Mouse (Mus musculus) midbrain, embryonic 11.5 days (tissue): Measurements from ENCODE around the gene Olfr577. TPM values are rescaled to one million over a fixed set of nuclear protein-coding genes. Genes with fewer than 3 reads are reported as not detected.

Source experiments
- ATAC-seq: fragments of 200-750 bp; cut with Nextera tagmentation; 2 replicates; pipeline ENCODE4 v1.8.0; 2017; ENCODE audit warnings: moderate TSS enrichment, moderate library complexity; ENCODE audit not compliant: low FRiP score
- DNase-seq: peaks from one replicate; pipeline ENCODE4 v3.0.0; 2015; ENCODE audit warnings: low spot score; ENCODE audit errors: missing footprints
- H3K27ac ChIP-seq: fragments of 300-500 bp; sonication (generic); 2 replicates; pipeline ENCODE4 v1.5.1; 2014; ENCODE audit warnings: low read depth, low read length
- H3K27me3 ChIP-seq: fragments of 300-500 bp; sonication (generic); 2 replicates; pipeline ENCODE4 v1.6.1; 2014; ENCODE audit warnings: mild to moderate bottlenecking, low read length, moderate library complexity, mixed read lengths; ENCODE audit not compliant: control insufficient read depth, insufficient read depth
- H3K36me3 ChIP-seq: fragments of 300-500 bp; sonication (generic); 2 replicates; pipeline ENCODE4 v1.6.1; 2014; ENCODE audit warnings: mild to moderate bottlenecking, low read length, moderate library complexity, mixed read lengths; ENCODE audit not compliant: control insufficient read depth, insufficient read depth
- H3K4me1 ChIP-seq: fragments of 300-500 bp; sonication (generic); 2 replicates; pipeline ENCODE4 v1.6.1; 2014; ENCODE audit warnings: low read length; ENCODE audit not compliant: control insufficient read depth, insufficient read depth
- H3K4me2 ChIP-seq: fragments of 300-500 bp; sonication (generic); 2 replicates; pipeline ENCODE4 v1.6.1; 2014; ENCODE audit warnings: mild to moderate bottlenecking, moderate library complexity
- H3K4me3 ChIP-seq: fragments of 300-500 bp; sonication (generic); 2 replicates; pipeline ENCODE4 v1.5.1; 2014; ENCODE audit warnings: low read depth, low read length
- H3K9ac ChIP-seq: fragments of 300-500 bp; sonication (generic); 2 replicates; pipeline ENCODE4 v1.6.1; 2014; ENCODE audit warnings: low read length
- H3K9me3 ChIP-seq: fragments of 300-500 bp; sonication (generic); 2 replicates; pipeline ENCODE4 v1.6.1; 2016; ENCODE audit warnings: low read length; ENCODE audit not compliant: control insufficient read depth
- WGBS: fragments of 180-500 bp; shearing (Covaris S2); extraction: QIAGEN DNeasy Blood & Tissue Kit; methylation state at CpG from one replicate; pipeline ENCODE4 v1.1.7; 2014; 5-methylcytosine and 5-hydroxymethylcytosine counted together
- polyA plus RNA-seq: library from polyadenylated mRNA; unstranded; fragments of >200 nt; fragmentation: Nextera tagmentation; extraction: Ambion mirVana; gene quantifications from 2 replicates; pipeline ENCODE4 v1.2.1, GENCODE M21; 2014

The Olfr577 gene
- polyA plus RNA-seq = not detected in 2 replicates

DNA sequence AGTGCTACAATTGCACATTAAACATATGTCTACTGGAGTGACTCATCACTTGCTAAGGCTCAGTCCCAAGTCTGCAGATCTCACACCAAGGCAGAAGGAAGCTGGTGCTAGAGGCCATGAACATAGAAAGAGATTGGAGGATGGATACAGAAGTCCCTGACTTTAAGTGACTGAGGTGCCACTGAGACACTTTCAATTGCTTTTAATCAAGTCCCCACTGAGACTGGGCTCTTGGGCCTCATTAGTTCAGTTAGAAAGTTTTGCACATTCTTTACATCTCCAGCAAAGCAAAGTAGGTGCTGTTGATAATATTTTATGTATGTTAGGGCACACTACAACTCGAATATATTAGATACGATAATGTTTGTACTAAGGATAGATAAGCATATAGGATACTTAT, at the start of gene Olfr577:
Gene Olfr577 (minus strand): TSS at position 101 of the 400 bp plus-strand sequence.
- Histone ChIP-seq H3K4me3 (no peak within 1 kb of the TSS), H3K4me2 (no peak within 1 kb of the TSS), H3K27ac (no peak within 1 kb of the TSS), H3K9me3 (no peaks in the 10 kb centered on the region), H3K27me3 (no peaks in the 10 kb centered on the region), H3K9ac (no peak within 1 kb of the TSS), H3K36me3 (no peaks in the 10 kb centered on the region), H3K4me1 (no peaks in the 10 kb centered on the region)
- DNase-seq (no peak), ATAC-seq (no peak)
- 80% methylated on average over 2 of the region's 2 CpGs for WGBS

DNA sequence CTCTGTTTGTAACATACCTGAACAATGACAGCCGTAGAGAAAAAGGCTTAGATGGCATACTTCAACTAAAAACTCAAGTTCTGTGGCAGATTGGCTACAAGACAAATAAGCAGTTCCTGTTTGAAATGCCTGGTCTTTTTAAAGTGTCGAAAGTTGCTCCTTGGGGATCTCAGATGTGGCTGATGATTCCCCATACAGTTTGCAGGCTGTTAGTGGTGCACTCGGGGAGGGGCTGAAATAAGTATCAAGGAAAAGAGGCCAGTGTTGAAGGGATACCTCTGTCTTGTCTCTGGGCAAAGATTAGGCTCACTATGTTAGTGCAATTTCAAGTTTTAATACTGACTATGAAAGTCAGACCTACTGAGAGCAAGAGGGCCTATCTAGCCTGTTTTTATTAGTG, 13.5 kb upstream of the Olfr577 start, which contains the start of gene Olfr578:
Gene Olfr578 (minus strand): TSS at position 101 of the 400 bp plus-strand sequence.
- no peaks in the 10 kb centered on the region for H3K36me3 ChIP-seq
- DNase-seq (no peak), ATAC-seq (no peak)
- 71% methylated on average over 3 of the region's 3 CpGs for WGBS
- H3K4me1 ChIP-seq = no peaks in the 10 kb centered on the region
- no peaks in the 10 kb centered on the region for H3K27me3 ChIP-seq
- no peak within 1 kb of the TSS for H3K27ac ChIP-seq
- no peak within 1 kb of the TSS for H3K4me3 ChIP-seq
- no peaks in the 10 kb centered on the region for H3K9me3 ChIP-seq
- no peak within 1 kb of the TSS for H3K9ac ChIP-seq
- no peak within 1 kb of the TSS for H3K4me2 ChIP-seq

DNA sequence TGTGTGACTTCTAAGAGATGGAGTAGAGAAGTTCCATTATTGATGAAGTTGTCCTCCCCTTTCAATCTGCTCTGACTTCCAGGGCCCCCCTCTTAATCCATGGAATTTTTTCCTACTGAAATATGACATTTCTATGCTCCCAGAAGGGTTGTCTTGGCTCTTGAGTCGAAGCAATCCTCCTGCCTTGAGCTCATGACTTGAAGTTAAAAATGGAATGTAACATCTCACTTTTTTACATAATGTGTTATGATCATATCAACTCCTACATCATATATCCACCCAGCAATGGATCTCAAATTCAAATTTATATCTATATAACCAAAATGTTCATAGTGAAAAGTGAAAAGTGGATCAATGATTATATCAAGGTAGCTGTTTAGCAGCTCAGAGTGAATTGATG, 1.3 kb downstream of the Olfr577 start:
- Histone ChIP-seq H3K9me3 (no peaks in the 10 kb centered on the region), H3K27me3 (no peaks in the 10 kb centered on the region), H3K9ac (no peak overlapping the region), H3K4me3 (no peak overlapping the region), H3K4me2 (no peak overlapping the region), H3K4me1 (no peaks in the 10 kb centered on the region), H3K36me3 (no peaks in the 10 kb centered on the region), H3K27ac (no peak overlapping the region)
- 58% methylated on average over 1 of the region's 1 CpGs for WGBS
- no peak for ATAC-seq
- no peak for DNase-seq

DNA sequence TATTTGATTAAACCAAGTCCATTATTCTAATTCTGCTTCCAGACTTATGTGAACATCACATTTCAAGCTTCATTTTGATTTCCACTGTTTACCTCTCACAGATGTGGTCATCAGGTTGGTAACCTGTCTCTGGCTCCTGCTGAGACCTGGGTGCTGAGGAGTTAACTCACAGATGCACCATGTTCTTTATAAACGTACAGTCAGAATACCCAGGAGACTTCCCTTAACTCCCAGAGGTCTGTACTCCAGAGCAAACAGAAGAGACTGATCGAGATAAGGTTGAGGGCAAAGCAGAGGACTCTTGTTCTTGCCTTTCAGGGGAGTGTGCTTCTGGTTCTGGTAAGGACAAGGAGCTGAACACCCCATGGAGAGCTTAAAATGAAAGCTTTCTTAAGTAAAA, 13.4 kb downstream of the Olfr577 start, which contains the start of gene Olfr576:
Gene Olfr576 (plus strand): TSS at position 301 of the 400 bp plus-strand sequence.
- no peak within 1 kb of the TSS for H3K4me2 ChIP-seq
- H3K27me3 ChIP-seq = no peaks in the 10 kb centered on the region
- 63% methylated on average over 2 of the region's 2 CpGs for WGBS
- H3K4me1 ChIP-seq = no peaks in the 10 kb centered on the region
- DNase-seq (no peak), ATAC-seq (no peak)
- no peak within 1 kb of the TSS for H3K4me3 ChIP-seq
- H3K9me3 ChIP-seq = no peaks in the 10 kb centered on the region
- H3K9ac ChIP-seq = no peak within 1 kb of the TSS
- no peaks in the 10 kb centered on the region for H3K36me3 ChIP-seq
- H3K27ac ChIP-seq = no peak within 1 kb of the TSS

DNA sequence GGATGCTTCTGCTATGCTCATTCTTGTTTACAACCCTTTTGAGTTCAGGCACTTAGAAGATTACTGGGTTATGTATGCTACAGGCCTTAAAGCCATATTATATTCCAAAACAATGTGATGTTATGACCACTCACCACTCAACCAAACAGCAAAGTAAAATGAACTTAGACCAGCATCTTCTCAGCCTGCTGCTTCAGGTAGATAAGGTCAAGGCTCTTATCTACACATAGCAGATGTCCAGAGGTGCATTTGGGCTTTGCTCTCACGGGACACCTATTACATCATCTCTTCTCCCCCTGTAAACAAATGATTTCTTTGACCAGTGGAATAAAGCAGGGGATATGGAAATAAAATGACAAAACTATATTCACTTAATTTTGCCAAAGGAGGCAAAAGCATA, 17.1 kb downstream of the Olfr577 start, which contains the start of gene Olfr575:
Gene Olfr575 (minus strand): TSS at position 183 of the 400 bp plus-strand sequence.
- 74% methylated on average over 1 of the region's 1 CpGs for WGBS
- no peak for ATAC-seq

DNA sequence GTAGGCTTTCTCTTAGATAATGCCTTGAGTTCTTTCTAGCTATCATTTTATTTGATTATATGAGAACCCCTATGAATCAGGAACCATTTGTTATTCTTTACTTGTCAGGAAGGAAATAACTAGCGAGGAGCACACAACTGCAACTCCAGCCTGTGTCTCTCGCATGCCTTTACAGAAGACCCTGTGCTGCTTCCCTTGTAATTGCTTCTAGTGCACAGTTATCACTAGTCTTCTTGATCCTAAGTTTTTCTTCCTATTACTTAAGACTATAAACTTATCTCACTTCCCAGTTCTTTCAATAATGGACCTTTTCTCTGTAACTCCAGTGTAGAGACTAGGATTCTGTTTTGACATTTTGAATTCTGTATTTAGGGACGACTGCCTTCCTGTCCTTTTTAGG, 17.6 kb downstream of the Olfr577 start:
- DNase-seq = no peak
- 81% methylated on average over 3 of the region's 3 CpGs for WGBS
- no peaks in the 10 kb centered on the region for H3K4me1 ChIP-seq
- H3K27ac ChIP-seq = no peak overlapping the region
- H3K9ac ChIP-seq = no peak overlapping the region
- no peak overlapping the region for H3K4me3 ChIP-seq
- no peaks in the 10 kb centered on the region for H3K9me3 ChIP-seq
- no peaks in the 10 kb centered on the region for H3K27me3 ChIP-seq
- H3K4me2 ChIP-seq = no peak overlapping the region
- no peak for ATAC-seq
- H3K36me3 ChIP-seq = no peaks in the 10 kb centered on the region

More for the DNA sequence above, 17.1 kb downstream of the Olfr577 start, which contains the start of gene Olfr575:
- no peak within 1 kb of the TSS for H3K4me2 ChIP-seq
- no peak within 1 kb of the TSS for H3K4me3 ChIP-seq
- H3K27me3 ChIP-seq = no peaks in the 10 kb centered on the region
- H3K27ac ChIP-seq = no peak within 1 kb of the TSS
- DNase-seq = no peak
- H3K9me3 ChIP-seq = no peaks in the 10 kb centered on the region
- H3K4me1 ChIP-seq = no peaks in the 10 kb centered on the region
- no peak within 1 kb of the TSS for H3K9ac ChIP-seq
- no peaks in the 10 kb centered on the region for H3K36me3 ChIP-seq

DNA sequence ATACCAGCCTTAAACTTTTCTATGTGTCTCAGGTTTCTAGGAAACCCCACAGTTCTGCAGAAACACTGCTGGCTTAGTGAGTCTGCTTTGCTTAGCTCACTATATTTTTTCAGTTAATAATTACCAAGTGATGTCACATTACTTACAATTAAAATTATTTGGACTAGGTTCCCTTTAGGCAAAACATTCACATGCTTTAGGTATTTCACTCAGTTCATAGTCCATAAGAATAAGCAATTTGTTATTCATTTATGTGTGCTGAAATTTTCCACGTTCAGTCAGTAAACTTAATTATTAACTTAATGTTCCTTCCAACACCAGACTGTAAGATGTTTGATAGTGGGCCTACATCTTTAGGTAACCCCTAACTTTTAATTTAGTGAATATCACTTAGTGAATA, 25.0 kb downstream of the Olfr577 start:
- H3K9ac ChIP-seq = no peak overlapping the region
- H3K4me1 ChIP-seq = no peaks in the 10 kb centered on the region
- H3K36me3 ChIP-seq = no peaks in the 10 kb centered on the region
- H3K4me3 ChIP-seq = no peak overlapping the region
- no peaks in the 10 kb centered on the region for H3K9me3 ChIP-seq
- ATAC-seq = no peak
- no peak overlapping the region for H3K27ac ChIP-seq
- 83% methylated on average over 1 of the region's 1 CpGs for WGBS
- DNase-seq = no peak
- no peak overlapping the region for H3K4me2 ChIP-seq
- no peaks in the 10 kb centered on the region for H3K27me3 ChIP-seq

DNA sequence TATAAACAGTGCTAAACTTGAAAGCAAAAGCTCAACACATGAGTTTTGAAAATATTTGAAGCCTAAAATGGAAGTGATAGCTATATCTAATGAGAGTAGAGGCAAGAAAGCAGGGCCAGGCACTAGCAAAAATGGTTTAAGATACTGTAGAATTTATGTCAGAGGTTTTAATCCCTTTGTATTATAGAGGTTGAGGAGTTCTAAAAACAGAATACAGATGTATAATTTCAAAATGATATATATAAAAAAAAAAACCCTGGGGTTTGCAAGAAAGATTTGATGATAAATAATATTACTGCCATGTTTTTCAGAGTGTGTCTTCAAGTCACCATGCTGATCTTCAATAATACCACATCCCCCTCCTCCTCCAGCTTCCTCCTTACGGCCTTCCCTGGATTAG, 27.6 kb downstream of the Olfr577 start, which contains the start of gene Olfr574:
Gene Olfr574 (plus strand): TSS at position 301 of the 400 bp plus-strand sequence.
- Histone ChIP-seq H3K4me3 (no peak within 1 kb of the TSS), H3K4me1 (no peaks in the 10 kb centered on the region), H3K27me3 (no peaks in the 10 kb centered on the region), H3K9me3 (no peaks in the 10 kb centered on the region), H3K36me3 (no peaks in the 10 kb centered on the region), H3K27ac (no peak within 1 kb of the TSS), H3K4me2 (no peak within 1 kb of the TSS), H3K9ac (no peak within 1 kb of the TSS)
- DNase-seq (no peak), ATAC-seq (no peak)
- WGBS = 88% methylated on average over 1 of the region's 1 CpGs

DNA sequence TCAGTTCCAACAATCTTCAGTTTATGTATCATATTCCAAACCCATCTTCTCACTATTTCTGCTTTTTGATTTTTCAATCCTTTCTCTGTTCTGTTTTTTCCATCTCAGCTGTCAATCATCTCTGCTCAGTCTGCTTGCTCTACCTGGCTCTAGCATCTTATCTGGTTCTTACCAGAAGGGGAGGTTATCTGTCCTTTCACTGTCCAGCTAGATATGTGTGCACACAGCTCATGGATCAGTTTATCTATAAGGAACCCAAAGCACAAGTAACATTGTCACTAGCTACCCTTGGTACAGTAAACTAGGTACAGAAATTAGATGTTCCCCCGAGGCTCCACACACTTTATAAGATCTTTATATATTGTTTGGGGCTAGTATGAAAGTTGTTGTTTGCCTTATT, 32.3 kb downstream of the Olfr577 start:
- 88% methylated on average over 1 of the region's 1 CpGs for WGBS
- H3K4me3 ChIP-seq = no peak overlapping the region

More for the DNA sequence above, 32.3 kb downstream of the Olfr577 start:
- no peak overlapping the region for H3K27ac ChIP-seq
- H3K27me3 ChIP-seq = no peaks in the 10 kb centered on the region
- no peaks in the 10 kb centered on the region for H3K9me3 ChIP-seq
- no peaks in the 10 kb centered on the region for H3K4me1 ChIP-seq
- H3K36me3 ChIP-seq = no peaks in the 10 kb centered on the region
- H3K4me2 ChIP-seq = no peak overlapping the region
- H3K9ac ChIP-seq = no peak overlapping the region
- ATAC-seq = no peak
- DNase-seq = no peak
